Mouse (Mus musculus): Measurements from ENCODE around the gene Fkbpl. TPM values are rescaled to one million over a fixed set of nuclear protein-coding genes. Genes with fewer than 3 reads are reported as not detected.

Fkbpl gene
- polyA plus RNA-seq, 1 experiment from 2014 or later, result 12.9 TPM

DNA sequence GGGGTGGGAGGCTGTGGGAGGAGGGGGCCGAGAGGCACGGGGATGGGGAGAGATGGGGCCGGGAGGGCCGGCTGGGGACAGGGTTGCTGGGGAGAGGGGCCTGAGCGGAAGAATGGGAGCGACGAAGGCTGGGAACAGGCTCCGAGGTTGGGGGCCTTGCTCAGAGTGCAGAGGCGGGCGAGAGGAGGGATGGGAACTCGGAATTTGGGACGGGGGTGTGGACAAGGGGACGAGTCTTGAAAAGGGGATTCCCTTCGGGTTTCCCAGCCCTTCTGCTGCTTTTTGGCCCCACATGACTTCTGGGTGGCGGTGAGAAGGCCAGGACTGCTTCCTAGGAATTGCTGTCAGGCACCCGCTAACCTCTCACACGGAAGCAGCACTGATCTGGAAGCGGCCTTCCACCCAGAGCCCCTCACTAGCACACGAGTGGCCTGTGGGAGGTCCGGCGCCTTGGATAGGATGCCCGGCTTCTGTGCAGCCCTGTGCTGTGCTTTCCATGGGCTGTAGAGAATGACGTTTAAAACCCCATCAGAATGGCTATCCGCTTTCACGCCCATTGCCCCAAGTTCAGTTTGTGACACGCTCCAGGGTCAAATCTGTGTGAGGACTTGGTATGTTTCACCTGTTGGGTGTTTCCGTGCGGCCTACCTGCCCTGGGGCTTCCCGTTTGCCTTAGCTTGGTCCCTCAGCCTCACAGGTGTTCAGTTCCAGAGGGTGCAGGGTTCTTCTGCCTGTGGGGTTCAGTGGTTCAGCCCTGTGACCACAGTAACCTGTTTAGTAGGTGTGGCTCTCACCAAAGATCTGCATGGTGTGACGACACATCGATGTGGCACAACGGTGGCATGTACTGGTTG lies 38.2 kb upstream of the Fkbpl start:
- peaks cover 20% of the 10 kb centered on the region for H3K36me3 ChIP-seq (replicated peaks; ENCODE audit: control insufficient read depth, insufficient read depth)
- H3K4me1 ChIP-seq (replicated peaks; ENCODE audit: control insufficient read depth, insufficient read depth, low read length), result peaks cover 43% of the 10 kb centered on the region
- H3K4me2 ChIP-seq (replicated peaks), result peak overlapping the region; percentile 66
- no peaks in the 10 kb centered on the region for H3K9me3 ChIP-seq (ENCODE audit: control insufficient read depth, low read length)
- no peak for ATAC-seq (ENCODE audit: low FRiP score)
- H3K4me3 ChIP-seq (replicated peaks; ENCODE audit: low read length), result peak overlapping the region; percentile 80
- H3K27ac ChIP-seq, result peak overlapping the region; percentile 87
- no peak for DNase-seq (ENCODE audit: low spot score)
- H3K27me3 ChIP-seq (ENCODE audit: control insufficient read depth, insufficient read depth, low read length), result no peaks in the 10 kb centered on the region
- H3K9ac ChIP-seq, result peak overlapping the region; percentile 92
- WGBS, result 15% methylated on average over 32 of the region's 32 CpGs

DNA sequence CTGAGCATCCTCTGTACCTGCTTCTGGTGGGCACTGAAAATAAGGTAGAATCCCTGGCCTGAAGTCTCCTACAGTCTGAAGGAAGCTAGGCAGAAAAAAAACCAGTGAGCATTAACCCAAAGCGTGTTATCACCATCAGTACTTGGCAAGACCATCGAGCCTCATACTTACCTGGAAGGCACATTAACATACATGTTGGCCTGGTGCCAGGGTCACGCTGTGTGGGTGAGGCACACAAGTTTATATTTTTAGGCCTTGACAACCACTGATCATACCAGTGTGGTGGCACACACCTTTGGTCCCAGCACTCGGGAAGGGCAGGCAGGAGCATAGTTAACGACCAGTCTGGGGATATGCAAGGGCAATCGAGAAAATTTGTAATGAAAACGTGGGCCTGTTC lies 36.6 kb upstream of the Fkbpl start:
- no peaks in the 10 kb centered on the region for H3K27me3 ChIP-seq (ENCODE audit: control insufficient read depth, insufficient read depth, low read length)
- H3K27ac ChIP-seq, result no peak overlapping the region
- WGBS, result 88% methylated on average over 7 of the region's 7 CpGs
- H3K4me3 ChIP-seq (replicated peaks; ENCODE audit: low read length), result no peak overlapping the region
- no peak overlapping the region; the same call in 1 of the 2 replicates for H3K9ac ChIP-seq
- peaks cover 36% of the 10 kb centered on the region for H3K36me3 ChIP-seq (replicated peaks; ENCODE audit: control insufficient read depth, insufficient read depth)
- DNase-seq (ENCODE audit: low spot score) (no peak), ATAC-seq (ENCODE audit: low FRiP score) (no peak)
- no peak overlapping the region for H3K4me2 ChIP-seq (replicated peaks)
- no peaks in the 10 kb centered on the region for H3K9me3 ChIP-seq (ENCODE audit: control insufficient read depth, low read length)
- peaks cover 34% of the 10 kb centered on the region for H3K4me1 ChIP-seq (replicated peaks; ENCODE audit: control insufficient read depth, insufficient read depth, low read length)

GRCm38 (mm10) chr17:34611050-34611449 lies 33.5 kb upstream of the Fkbpl start:
- DNase-seq (ENCODE audit: low spot score), result no peak
- Histone ChIP-seq H3K9me3 (ENCODE audit: control insufficient read depth, low read length) (no peaks in the 10 kb centered on the region), H3K9ac (no peak overlapping the region), H3K27ac (no peak overlapping the region), H3K36me3 (replicated peaks; ENCODE audit: control insufficient read depth, insufficient read depth) (peaks cover 64% of the 10 kb centered on the region), H3K27me3 (ENCODE audit: control insufficient read depth, insufficient read depth, low read length) (no peaks in the 10 kb centered on the region), H3K4me2 (replicated peaks) (no peak overlapping the region), H3K4me3 (replicated peaks; ENCODE audit: low read length) (no peak overlapping the region), H3K4me1 (replicated peaks; ENCODE audit: control insufficient read depth, insufficient read depth, low read length) (peaks cover 24% of the 10 kb centered on the region)
- WGBS, result 90% methylated on average over 8 of the region's 8 CpGs
- ATAC-seq (ENCODE audit: low FRiP score), result no peak

GRCm38 (mm10) chr17:34613054-34613645 lies 31.4 kb upstream of the Fkbpl start:
- Histone ChIP-seq H3K9ac (no peak overlapping the region), H3K4me1 (replicated peaks; ENCODE audit: control insufficient read depth, insufficient read depth, low read length) (peaks cover 7% of the 10 kb centered on the region; the same call in 1 of the 2 replicates), H3K4me2 (replicated peaks) (no peak overlapping the region), H3K36me3 (replicated peaks; ENCODE audit: control insufficient read depth, insufficient read depth) (peaks cover 72% of the 10 kb centered on the region), H3K9me3 (ENCODE audit: control insufficient read depth, low read length) (no peaks in the 10 kb centered on the region), H3K4me3 (replicated peaks; ENCODE audit: low read length) (no peak overlapping the region), H3K27ac (no peak overlapping the region), H3K27me3 (ENCODE audit: control insufficient read depth, insufficient read depth, low read length) (no peaks in the 10 kb centered on the region)
- WGBS, result 88% methylated on average over 10 of the region's 11 CpGs
- DNase-seq (ENCODE audit: low spot score), result no peak
- ATAC-seq (ENCODE audit: low FRiP score), result no peak

DNA sequence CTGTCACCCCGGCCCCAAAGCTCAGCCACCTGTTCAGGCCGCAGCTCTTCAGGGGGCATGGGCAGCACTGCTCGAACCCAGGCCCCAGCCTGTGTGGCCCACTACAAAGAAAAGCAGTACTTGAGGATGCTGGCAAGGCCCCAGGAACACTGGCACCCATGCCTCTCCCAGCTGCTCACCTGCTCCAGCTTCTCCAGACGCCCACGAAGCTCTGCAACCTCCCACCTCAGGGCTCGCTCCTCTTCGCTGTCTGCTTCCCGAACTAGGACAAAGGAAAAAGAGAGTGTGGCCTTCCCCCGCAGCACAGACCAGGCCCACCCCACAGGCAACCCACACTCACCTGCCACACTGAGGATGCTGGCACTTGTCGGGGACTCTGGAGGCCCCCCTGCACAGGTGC lies 30.7 kb upstream of the Fkbpl start:
- WGBS, result 89% methylated on average over 10 of the region's 10 CpGs
- ATAC-seq (ENCODE audit: low FRiP score) (no peak), DNase-seq (ENCODE audit: low spot score) (no peak)
- H3K27ac ChIP-seq, result no peak overlapping the region
- no peak overlapping the region for H3K9ac ChIP-seq
- no peak overlapping the region for H3K4me2 ChIP-seq (replicated peaks)
- no peak overlapping the region for H3K4me3 ChIP-seq (replicated peaks; ENCODE audit: low read length)
- no peaks in the 10 kb centered on the region for H3K27me3 ChIP-seq (ENCODE audit: control insufficient read depth, insufficient read depth, low read length)
- no peaks in the 10 kb centered on the region for H3K9me3 ChIP-seq (ENCODE audit: control insufficient read depth, low read length)
- H3K36me3 ChIP-seq (replicated peaks; ENCODE audit: control insufficient read depth, insufficient read depth), result peaks cover 72% of the 10 kb centered on the region
- H3K4me1 ChIP-seq (replicated peaks; ENCODE audit: control insufficient read depth, insufficient read depth, low read length), result 0 out of 2 replicates have a peak, but pooled peaks cover under 1% of the 10 kb centered on the region

GRCm38 (mm10) chr17:34615871-34616270 lies 28.7 kb upstream of the Fkbpl start, which contains the start of gene Egfl8:
Gene Egfl8 (minus strand): TSS chr17:34615971.
- H3K4me2 ChIP-seq (replicated peaks), result no peak within 1 kb of the TSS; the same call in 1 of the 2 replicates
- peak within 1 kb of the TSS; percentile 10; the same call in 1 of the 2 replicates for H3K27ac ChIP-seq
- ATAC-seq (ENCODE audit: low FRiP score), result no peak

GRCm38 (mm10) chr17:34618999-34619398 lies 25.6 kb upstream of the Fkbpl start:
- DNase-seq (ENCODE audit: low spot score) (no peak), ATAC-seq (ENCODE audit: low FRiP score) (no peak)
- Histone ChIP-seq H3K9me3 (ENCODE audit: control insufficient read depth, low read length) (no peaks in the 10 kb centered on the region), H3K4me1 (replicated peaks; ENCODE audit: control insufficient read depth, insufficient read depth, low read length) (no peaks in the 10 kb centered on the region), H3K36me3 (replicated peaks; ENCODE audit: control insufficient read depth, insufficient read depth) (peaks cover 67% of the 10 kb centered on the region), H3K27me3 (ENCODE audit: control insufficient read depth, insufficient read depth, low read length) (no peaks in the 10 kb centered on the region), H3K4me2 (replicated peaks) (no peak overlapping the region), H3K27ac (no peak overlapping the region), H3K4me3 (replicated peaks; ENCODE audit: low read length) (no peak overlapping the region), H3K9ac (no peak overlapping the region)
- 13% methylated on average over 6 of the region's 6 CpGs for WGBS

More at GRCm38 (mm10) chr17:34615871-34616270, 28.7 kb upstream of the Fkbpl start, which contains the start of gene Egfl8:
- 63% methylated on average over 6 of the region's 6 CpGs for WGBS
- H3K4me3 ChIP-seq (replicated peaks; ENCODE audit: low read length), result no peak within 1 kb of the TSS
- no peaks in the 10 kb centered on the region for H3K9me3 ChIP-seq (ENCODE audit: control insufficient read depth, low read length)
- H3K9ac ChIP-seq, result peak within 1 kb of the TSS; percentile 24; the same call in 1 of the 2 replicates
- H3K4me1 ChIP-seq (replicated peaks; ENCODE audit: control insufficient read depth, insufficient read depth, low read length), result no peaks in the 10 kb centered on the region
- H3K27me3 ChIP-seq (ENCODE audit: control insufficient read depth, insufficient read depth, low read length), result no peaks in the 10 kb centered on the region
- peaks cover 69% of the 10 kb centered on the region for H3K36me3 ChIP-seq (replicated peaks; ENCODE audit: control insufficient read depth, insufficient read depth)
- DNase-seq (ENCODE audit: low spot score), result no peak

DNA sequence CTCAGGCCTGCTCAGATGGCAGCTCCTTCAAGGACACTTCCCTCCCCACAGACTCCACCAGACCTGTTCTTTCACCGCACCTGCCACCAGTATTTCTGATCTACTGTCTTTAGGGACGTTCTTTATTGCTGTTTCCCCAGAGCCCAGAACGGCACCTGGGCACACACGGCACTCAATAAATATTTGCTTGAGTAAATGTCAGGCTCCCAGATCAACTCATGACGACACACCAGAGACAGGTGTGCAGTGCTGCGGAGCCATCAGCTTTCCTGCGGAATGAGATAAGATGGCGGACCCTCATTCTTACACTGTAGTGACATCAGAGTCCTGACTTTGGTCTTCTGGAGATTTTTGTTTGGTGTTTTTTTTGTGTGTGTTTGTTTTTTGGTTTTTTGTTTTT lies 23.6 kb upstream of the Fkbpl start:
- no peak for DNase-seq (ENCODE audit: low spot score)
- no peak for ATAC-seq (ENCODE audit: low FRiP score)
- 94% methylated on average over 8 of the region's 8 CpGs for WGBS
- Histone ChIP-seq H3K27ac (no peak overlapping the region), H3K4me2 (replicated peaks) (no peak overlapping the region), H3K36me3 (replicated peaks; ENCODE audit: control insufficient read depth, insufficient read depth) (peaks cover 58% of the 10 kb centered on the region), H3K4me1 (replicated peaks; ENCODE audit: control insufficient read depth, insufficient read depth, low read length) (peaks cover under 1% of the 10 kb centered on the region; the same call in 1 of the 2 replicates), H3K9me3 (ENCODE audit: control insufficient read depth, low read length) (no peaks in the 10 kb centered on the region), H3K27me3 (ENCODE audit: control insufficient read depth, insufficient read depth, low read length) (no peaks in the 10 kb centered on the region), H3K4me3 (replicated peaks; ENCODE audit: low read length) (no peak overlapping the region), H3K9ac (no peak overlapping the region)

- ATAC-seq (ENCODE audit: low FRiP score) (no peak), DNase-seq (ENCODE audit: low spot score) (no peak)
- H3K9me3 ChIP-seq (ENCODE audit: control insufficient read depth, low read length), result no peaks in the 10 kb centered on the region
- peaks cover 12% of the 10 kb centered on the region for H3K4me1 ChIP-seq (replicated peaks; ENCODE audit: control insufficient read depth, insufficient read depth, low read length)
- H3K27me3 ChIP-seq (ENCODE audit: control insufficient read depth, insufficient read depth, low read length), result no peaks in the 10 kb centered on the region
- H3K36me3 ChIP-seq (replicated peaks; ENCODE audit: control insufficient read depth, insufficient read depth), result peaks cover 46% of the 10 kb centered on the region
- no peak overlapping the region for H3K27ac ChIP-seq
- 85% methylated on average over 9 of the region's 9 CpGs for WGBS
- no peak overlapping the region for H3K4me2 ChIP-seq (replicated peaks)
- H3K9ac ChIP-seq, result no peak overlapping the region
- no peak overlapping the region for H3K4me3 ChIP-seq (replicated peaks; ENCODE audit: low read length)
Measured at GRCm38 (mm10) chr17:34623161-34623560, 21.4 kb upstream of the Fkbpl start.

All from hindbrain, embryonic 14.5 days (tissue).